Mouse (Mus musculus) urinary bladder, postnatal 4 days (tissue): ENCODE data around the gene Scgb2b20.
"Not testable (repeated sequence)": the region's sequence is repeated elsewhere in the genome, so short reads cannot be mapped to it uniquely, and the experiment has no call there.

Source experiments
- DNase-seq, 2 experiments: peaks; one replicate each; pipeline ENCODE4 v3.0.0; 2021 to 2022; ENCODE audit warnings: low spot score in 2 of 2

Scgb2b20 gene

DNA sequence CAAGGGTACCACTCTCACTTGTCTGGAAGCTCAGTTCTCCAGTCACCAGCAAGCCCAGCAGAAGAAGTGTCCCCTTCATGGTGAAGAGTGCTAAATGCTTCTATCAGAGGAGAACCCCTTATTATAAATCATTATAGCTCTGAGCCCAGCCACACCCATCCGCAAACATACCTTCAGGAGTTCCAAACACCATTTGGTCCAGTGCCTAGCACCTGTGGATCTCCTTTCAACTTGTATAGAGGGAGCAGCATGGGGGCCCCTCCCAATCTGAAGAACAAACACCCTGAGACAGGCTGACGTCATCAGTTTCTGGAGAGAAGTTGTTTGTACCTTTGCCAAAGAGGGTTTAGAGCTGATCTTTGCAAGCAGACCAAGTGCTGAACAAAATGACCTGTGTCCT, at the start of gene Scgb2b20:
Gene Scgb2b20 (minus strand): TSS at position 101 of the 400 bp plus-strand sequence.
- DNase-seq, result not testable (repeated sequence)

DNA sequence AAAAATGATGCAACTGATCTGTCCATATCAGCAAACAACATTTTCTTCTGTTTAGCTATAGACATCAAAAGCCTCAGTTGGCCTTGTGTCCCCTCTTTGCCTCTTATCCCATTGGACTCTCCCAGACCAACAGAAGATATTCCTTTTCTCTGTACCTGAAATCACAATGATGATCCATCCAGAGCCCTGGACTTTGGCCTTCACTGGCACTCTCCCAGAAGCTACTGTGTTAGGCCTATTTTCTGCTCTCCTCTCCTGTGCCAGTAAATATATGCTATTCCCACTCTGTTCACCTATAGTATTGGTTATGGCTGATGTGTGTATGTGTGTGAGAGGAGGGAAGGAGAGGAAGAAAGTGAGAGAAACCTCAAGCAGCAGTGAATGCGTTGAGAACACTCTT, 43.6 kb upstream of the Scgb2b20 start:
- not testable (repeated sequence) for DNase-seq

DNA sequence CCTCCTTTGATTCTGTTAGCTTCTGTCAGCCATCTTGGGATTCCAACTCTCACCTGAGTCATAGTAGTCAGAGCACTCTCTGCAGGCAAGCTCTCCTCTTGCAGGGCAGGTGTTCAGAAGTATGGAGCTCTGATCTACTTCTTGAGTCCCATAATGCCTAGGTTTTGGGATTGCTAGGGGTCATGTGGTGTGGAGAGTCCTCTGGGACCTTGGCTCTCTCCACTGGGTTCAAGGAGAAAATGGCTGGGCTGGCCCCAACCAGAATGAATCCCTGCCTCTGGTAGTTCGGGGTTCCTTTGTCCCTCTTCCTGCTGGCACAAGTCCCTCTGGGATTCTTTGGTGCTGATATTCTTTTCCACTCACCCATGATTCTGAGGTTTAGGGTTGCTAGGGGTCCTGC, 35.5 kb upstream of the Scgb2b20 start:
- no peak for DNase-seq

DNA sequence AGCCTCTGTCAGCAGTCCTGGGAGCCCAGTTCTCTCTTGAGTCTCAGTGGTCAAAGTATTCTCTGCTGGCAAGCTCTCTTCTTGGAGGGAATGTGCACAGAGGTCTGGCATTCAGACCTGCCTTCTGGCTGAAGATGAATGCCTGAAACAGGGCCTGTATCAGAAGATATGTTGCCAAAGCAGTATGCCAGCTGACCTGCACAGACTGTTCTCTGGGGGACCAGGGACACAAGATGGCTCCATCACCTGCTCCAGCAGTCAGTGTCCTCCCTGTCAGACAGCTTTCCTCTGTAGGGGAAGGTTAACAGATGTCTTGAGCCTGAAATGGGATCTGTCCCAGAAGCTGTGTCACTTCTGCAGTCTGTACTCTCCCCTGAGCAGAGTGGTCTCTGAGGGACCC, 33.6 kb upstream of the Scgb2b20 start:
- DNase-seq, result not testable (repeated sequence)

DNA sequence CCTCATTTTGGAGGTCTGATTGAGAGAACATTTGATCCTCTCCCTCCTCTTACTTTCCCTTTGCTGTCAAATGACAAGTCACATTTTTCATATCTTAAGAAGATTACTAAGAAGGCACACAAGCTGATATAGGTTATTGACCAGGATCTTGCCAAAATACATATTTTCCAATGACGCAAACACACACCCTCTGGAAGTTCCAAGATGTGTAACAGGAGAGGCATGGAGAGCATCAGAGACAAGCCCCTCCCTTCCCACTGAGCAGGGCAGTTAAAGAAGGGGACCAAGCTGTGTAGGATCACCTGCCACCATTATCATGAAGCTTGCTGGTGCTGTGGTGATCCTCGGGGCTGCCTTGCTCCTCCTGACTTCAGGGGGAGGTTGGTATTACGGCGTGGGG, 6.8 kb upstream of the Scgb2b20 start, which contains the start of gene Scgb1b20:
Gene Scgb1b20 (plus strand): TSS at position 301 of the 400 bp plus-strand sequence.
- DNase-seq, result not testable (repeated sequence)
